8 mouse cellular contexts compared by ENCODE assay signal in genomic region chr13:21787760-21788593, GRCm38 (mm10). TPM values are rescaled to one million over a fixed set of nuclear protein-coding genes. Genes with fewer than 3 reads are reported as not detected.
A peak's percentile ranks its signal among the peaks of the same experiment; 100 is the strongest.
DNase-seq lines count a peak whose midpoint lies in the region; ATAC-seq lines count a peak whose summit lies in the region.

No protein-coding gene starts in this region.

- 24% methylated on average over 17 of the region's 21 CpGs for whole genome bisulfite sequencing in heart, embryonic 15.5 days
- WGBS in forebrain, embryonic 15.5 days = 7% methylated on average over 16 of the region's 21 CpGs
- 10% methylated on average over 17 of the region's 21 CpGs for WGBS in midbrain, embryonic 12.5 days

- ATAC-seq in heart, embryonic 15.5 days (replicated peaks; ENCODE audit: insufficient number of reproducible peaks, insufficient read depth, low FRiP score, low read depth) = peak; percentile 3; the same call in 1 of the 2 replicates
- ATAC-seq in forebrain, embryonic 15.5 days (replicated peaks) = peak; percentile 27
- no peak for ATAC-seq in midbrain, embryonic 12.5 days (ENCODE audit: low FRiP score, low read depth)
- no peak for ATAC-seq in erythroid progenitor cell, adult 5-6 weeks (replicated peaks; ENCODE audit: low FRiP score, poor library complexity, severe bottlenecking)

- H3K4me3 ChIP-seq in heart, embryonic 15.5 days = peak overlapping the region; percentile 46
- peak overlapping the region; percentile 42 for H3K4me3 ChIP-seq in forebrain, embryonic 15.5 days
- H3K4me3 ChIP-seq in midbrain, embryonic 12.5 days = peak overlapping the region; percentile 21; the same call in 1 of the 2 replicates

- H3K27me3 ChIP-seq in heart, embryonic 15.5 days = no peaks in the 10 kb centered on the region
- no peaks in the 10 kb centered on the region for H3K27me3 ChIP-seq in forebrain, embryonic 15.5 days
- no peaks in the 10 kb centered on the region for H3K27me3 ChIP-seq in midbrain, embryonic 12.5 days

- no peaks in the 10 kb centered on the region for H3K36me3 ChIP-seq in heart, embryonic 15.5 days
- no peaks in the 10 kb centered on the region for H3K36me3 ChIP-seq in forebrain, embryonic 15.5 days
- no peaks in the 10 kb centered on the region for H3K36me3 ChIP-seq in midbrain, embryonic 12.5 days

- peaks cover 30% of the 10 kb centered on the region for H3K4me1 ChIP-seq in heart, embryonic 15.5 days (replicated peaks)
- peaks cover 34% of the 10 kb centered on the region for H3K4me1 ChIP-seq in forebrain, embryonic 15.5 days
- H3K4me1 ChIP-seq in midbrain, embryonic 12.5 days = peaks cover 32% of the 10 kb centered on the region

- no peak for DNase-seq in heart, postnatal 25 days (ENCODE audit: low spot score)
- peak; percentile 60 for DNase-seq in ES-CJ7 (ENCODE audit: low read depth, low spot score)
- no peak for DNase-seq in urinary bladder, adult 18-20 months (ENCODE audit: low spot score in 2 of 2)
- DNase-seq in cerebellum, postnatal 14 days = no peak

- H3K9ac ChIP-seq in heart, embryonic 15.5 days = no peak overlapping the region
- no peak overlapping the region for H3K9ac ChIP-seq in forebrain, embryonic 15.5 days (replicated peaks)
- peak overlapping the region; percentile 41; the same call in 1 of the 2 replicates for H3K9ac ChIP-seq in midbrain, embryonic 12.5 days (replicated peaks)

- H3K27ac ChIP-seq in heart, embryonic 15.5 days = peak overlapping the region; percentile 83
- H3K27ac ChIP-seq in forebrain, embryonic 15.5 days (replicated peaks) = peak overlapping the region; percentile 88
- peak overlapping the region; percentile 82 for H3K27ac ChIP-seq in midbrain, embryonic 12.5 days (replicated peaks)

- H3K4me2 ChIP-seq in heart, embryonic 15.5 days = peak overlapping the region; percentile 64
- H3K4me2 ChIP-seq in forebrain, embryonic 15.5 days (replicated peaks) = peak overlapping the region; percentile 57
- peak overlapping the region; percentile 50 for H3K4me2 ChIP-seq in midbrain, embryonic 12.5 days (replicated peaks)

- no peaks in the 10 kb centered on the region for H3K9me3 ChIP-seq in heart, embryonic 15.5 days (replicated peaks)
- no peaks in the 10 kb centered on the region for H3K9me3 ChIP-seq in forebrain, embryonic 15.5 days
- H3K9me3 ChIP-seq in midbrain, embryonic 12.5 days = no peaks in the 10 kb centered on the region

- intact Hi-C loops in heart, postnatal 25 days (cut with DNase I) = no loop called here

RNA-seq across cellular contexts. Expression of gene Hist1h2bp, which starts 0.7 kb away (rescaled TPM):
- polyA plus RNA-seq in heart, embryonic 15.5 days (2015; fragmentation: Nextera tagmentation; extraction: Ambion mirVana) = 0.86 and 1.4 TPM in 2 replicates
- 1 to 10 TPM; 6.4 to 6.8 TPM for total RNA-seq in heart, postnatal 25 days (2021)
- polyA plus RNA-seq in forebrain, embryonic 15.5 days (2015; fragmentation: Nextera tagmentation; extraction: Ambion mirVana) = 0.67 and 1.9 TPM in 2 replicates
- polyA plus RNA-seq in midbrain, embryonic 12.5 days (2016; fragmentation: Nextera tagmentation; extraction: Ambion mirVana) = 1.9 and 2.4 TPM in 2 replicates
- total RNA-seq in erythroid progenitor cell, adult 5-6 weeks (2015; ENCODE audit: low replicate concordance) = 31.0 and 96.0 TPM in 2 replicates
- total RNA-seq in erythroid progenitor cell, adult 5-6 weeks (2017; ENCODE audit: low replicate concordance) = 241 and 315 TPM in 2 replicates

RNA-seq across cellular contexts. Expression of gene Hist1h2an, which starts 1.0 kb away (rescaled TPM):
- polyA plus RNA-seq in heart, embryonic 15.5 days (2015; fragmentation: Nextera tagmentation; extraction: Ambion mirVana) = 2.3 and 3.2 TPM in 2 replicates
- total RNA-seq in heart, postnatal 25 days (2021) = under 1 TPM; 0.84 to 0.94 TPM
- 2.6 and 3.0 TPM in 2 replicates for polyA plus RNA-seq in forebrain, embryonic 15.5 days (2015; fragmentation: Nextera tagmentation; extraction: Ambion mirVana)
- polyA plus RNA-seq in midbrain, embryonic 12.5 days (2016; fragmentation: Nextera tagmentation; extraction: Ambion mirVana) = 6.1 and 12.2 TPM in 2 replicates
- total RNA-seq in erythroid progenitor cell, adult 5-6 weeks (2015; ENCODE audit: low replicate concordance) = 9.4 and 13.4 TPM in 2 replicates
- total RNA-seq in erythroid progenitor cell, adult 5-6 weeks (2017; ENCODE audit: low replicate concordance) = 1,681 and 2,099 TPM in 2 replicates

RNA-seq across cellular contexts. Expression of gene Hist1h3i, which starts 4.8 kb away (rescaled TPM):
- polyA plus RNA-seq in heart, embryonic 15.5 days (2015; fragmentation: Nextera tagmentation; extraction: Ambion mirVana) = 56.3 and 60.4 TPM in 2 replicates
- 10 to 100 TPM; 21.5 to 29.2 TPM for total RNA-seq in heart, postnatal 25 days (2021)
- polyA plus RNA-seq in forebrain, embryonic 15.5 days (2015; fragmentation: Nextera tagmentation; extraction: Ambion mirVana) = 79.3 and 101 TPM in 2 replicates
- polyA plus RNA-seq in midbrain, embryonic 12.5 days (2016; fragmentation: Nextera tagmentation; extraction: Ambion mirVana) = 155 and 164 TPM in 2 replicates
- 807 and 971 TPM in 2 replicates for total RNA-seq in erythroid progenitor cell, adult 5-6 weeks (2015; ENCODE audit: low replicate concordance)
- 793 and 862 TPM in 2 replicates for total RNA-seq in erythroid progenitor cell, adult 5-6 weeks (2017; ENCODE audit: low replicate concordance)

RNA-seq across cellular contexts. Expression of gene Hist1h1b, which starts 7.6 kb away (rescaled TPM):
- 8.6 and 10.7 TPM in 2 replicates for polyA plus RNA-seq in heart, embryonic 15.5 days (2015; fragmentation: Nextera tagmentation; extraction: Ambion mirVana)
- 1 to 10 TPM; 8.0 to 9.9 TPM for total RNA-seq in heart, postnatal 25 days (2021)
- 9.6 and 13.7 TPM in 2 replicates for polyA plus RNA-seq in forebrain, embryonic 15.5 days (2015; fragmentation: Nextera tagmentation; extraction: Ambion mirVana)
- polyA plus RNA-seq in midbrain, embryonic 12.5 days (2016; fragmentation: Nextera tagmentation; extraction: Ambion mirVana) = 30.4 and 37.6 TPM in 2 replicates
- 1,815 and 1,971 TPM in 2 replicates for total RNA-seq in erythroid progenitor cell, adult 5-6 weeks (2015; ENCODE audit: low replicate concordance)
- 4,746 and 7,405 TPM in 2 replicates for total RNA-seq in erythroid progenitor cell, adult 5-6 weeks (2017; ENCODE audit: low replicate concordance)

RNA-seq across cellular contexts. Expression of gene Hist1h2bq, which starts 22.0 kb away (rescaled TPM):
- 7.2 and 7.3 TPM in 2 replicates for polyA plus RNA-seq in heart, embryonic 15.5 days (2015; fragmentation: Nextera tagmentation; extraction: Ambion mirVana)
- 10 to 100 TPM; 35.4 to 36.4 TPM for total RNA-seq in heart, postnatal 25 days (2021)
- polyA plus RNA-seq in forebrain, embryonic 15.5 days (2015; fragmentation: Nextera tagmentation; extraction: Ambion mirVana) = 12.2 and 15.4 TPM in 2 replicates
- 18.5 and 23.3 TPM in 2 replicates for polyA plus RNA-seq in midbrain, embryonic 12.5 days (2016; fragmentation: Nextera tagmentation; extraction: Ambion mirVana)
- total RNA-seq in erythroid progenitor cell, adult 5-6 weeks (2015; ENCODE audit: low replicate concordance) = 607 and 1,040 TPM in 2 replicates
- total RNA-seq in erythroid progenitor cell, adult 5-6 weeks (2017; ENCODE audit: low replicate concordance) = 124 and 1,223 TPM in 2 replicates

Comparison
In these comparisons a context has a peak if more than half of its experiments do, and no peak if none do; other contexts are left out.
1. ATAC-seq: peak in heart, embryonic 15.5 days (single experiment) and forebrain, embryonic 15.5 days (single experiment); none in midbrain, embryonic 12.5 days (single experiment) and erythroid progenitor cell, adult 5-6 weeks (single experiment).
2. Peak in every context shown above with its lines, with median percentiles within 50 percentile points of each other: H3K27ac ChIP-seq, H3K4me2 ChIP-seq and H3K4me3 ChIP-seq.